Mouse (Mus musculus): ENCODE results near the gene Cd36. TPM values are rescaled to one million over a fixed set of nuclear protein-coding genes. Genes with fewer than 3 reads are reported as not detected.

The Cd36 gene
- polyA plus RNA-seq, 1 experiment from 2014 or later = 3.2 TPM

- no peaks in the 10 kb centered on the region for H3K4me1 ChIP-seq
- H3K36me3 ChIP-seq = no peaks in the 10 kb centered on the region
- H3K4me3 ChIP-seq = no peak overlapping the region
- H3K9ac ChIP-seq = no peak overlapping the region
- H3K27ac ChIP-seq = no peak overlapping the region
- no peaks in the 10 kb centered on the region for H3K27me3 ChIP-seq (replicated peaks)
- H3K4me2 ChIP-seq (replicated peaks) = no peak overlapping the region
- 83% methylated on average over 3 of the region's 3 CpGs for WGBS
- H3K9me3 ChIP-seq = no peaks in the 10 kb centered on the region
- ATAC-seq (ENCODE audit: low FRiP score, low read depth) = no peak
Observed at GRCm38 (mm10) chr5:17854127-17854923, 34.3 kb downstream of the Cd36 start.

- H3K9ac ChIP-seq = no peak overlapping the region
- no peaks in the 10 kb centered on the region for H3K27me3 ChIP-seq (replicated peaks)
- no peak overlapping the region for H3K4me3 ChIP-seq
- no peaks in the 10 kb centered on the region for H3K4me1 ChIP-seq
- no peak overlapping the region for H3K27ac ChIP-seq
- 86% methylated on average over 2 of the region's 2 CpGs for WGBS
- no peak for ATAC-seq (ENCODE audit: low FRiP score, low read depth)
- no peaks in the 10 kb centered on the region for H3K9me3 ChIP-seq
- no peaks in the 10 kb centered on the region for H3K36me3 ChIP-seq
- H3K4me2 ChIP-seq (replicated peaks) = no peak overlapping the region
Observed at GRCm38 (mm10) chr5:17850582-17850981, 38.0 kb downstream of the Cd36 start.

GRCm38 (mm10) chr5:17849582-17849981 lies 39.0 kb downstream of the Cd36 start:
- H3K4me1 ChIP-seq = no peaks in the 10 kb centered on the region
- no peak overlapping the region for H3K27ac ChIP-seq
- H3K9me3 ChIP-seq = no peaks in the 10 kb centered on the region
- H3K27me3 ChIP-seq (replicated peaks) = no peaks in the 10 kb centered on the region
- H3K36me3 ChIP-seq = no peaks in the 10 kb centered on the region
- H3K4me2 ChIP-seq (replicated peaks) = no peak overlapping the region
- ATAC-seq (ENCODE audit: low FRiP score, low read depth) = no peak
- H3K9ac ChIP-seq = no peak overlapping the region
- WGBS = 70% methylated on average over 1 of the region's 1 CpGs
- no peak overlapping the region for H3K4me3 ChIP-seq

- WGBS = 92% methylated on average over 2 of the region's 2 CpGs
- no peaks in the 10 kb centered on the region for H3K27me3 ChIP-seq (replicated peaks)
- H3K9ac ChIP-seq = no peak overlapping the region
- H3K27ac ChIP-seq = no peak overlapping the region
- no peaks in the 10 kb centered on the region for H3K9me3 ChIP-seq
- no peaks in the 10 kb centered on the region for H3K36me3 ChIP-seq
- no peak for ATAC-seq (ENCODE audit: low FRiP score, low read depth)
- H3K4me3 ChIP-seq = no peak overlapping the region
- no peaks in the 10 kb centered on the region for H3K4me1 ChIP-seq
- no peak overlapping the region for H3K4me2 ChIP-seq (replicated peaks)
Observed at GRCm38 (mm10) chr5:17848733-17849132, 39.9 kb downstream of the Cd36 start.

GRCm38 (mm10) chr5:17848267-17848666 lies 40.3 kb downstream of the Cd36 start:
- H3K9ac ChIP-seq = no peak overlapping the region
- no peaks in the 10 kb centered on the region for H3K36me3 ChIP-seq
- no peaks in the 10 kb centered on the region for H3K9me3 ChIP-seq
- H3K4me1 ChIP-seq = no peaks in the 10 kb centered on the region
- no peak overlapping the region for H3K4me3 ChIP-seq
- no peaks in the 10 kb centered on the region for H3K27me3 ChIP-seq (replicated peaks)
- ATAC-seq (ENCODE audit: low FRiP score, low read depth) = no peak
- no peak overlapping the region for H3K4me2 ChIP-seq (replicated peaks)
- H3K27ac ChIP-seq = no peak overlapping the region
- 96% methylated on average over 1 of the region's 1 CpGs for WGBS

GRCm38 (mm10) chr5:17843921-17844320 lies 44.7 kb downstream of the Cd36 start:
- Histone ChIP-seq H3K9ac (no peak overlapping the region), H3K27ac (no peak overlapping the region), H3K36me3 (no peaks in the 10 kb centered on the region), H3K27me3 (replicated peaks) (no peaks in the 10 kb centered on the region), H3K9me3 (no peaks in the 10 kb centered on the region), H3K4me2 (replicated peaks) (no peak overlapping the region), H3K4me3 (no peak overlapping the region), H3K4me1 (no peaks in the 10 kb centered on the region)
- 88% methylated on average over 3 of the region's 3 CpGs for WGBS
- no peak for ATAC-seq (ENCODE audit: low FRiP score, low read depth)

- no peaks in the 10 kb centered on the region for H3K36me3 ChIP-seq
- H3K4me3 ChIP-seq = no peak overlapping the region
- WGBS = 81% methylated on average over 5 of the region's 5 CpGs
Observed at GRCm38 (mm10) chr5:17843316-17843715, 45.3 kb downstream of the Cd36 start.

GRCm38 (mm10) chr5:17842111-17842729 lies 46.4 kb downstream of the Cd36 start:
- H3K4me2 ChIP-seq (replicated peaks) = no peak overlapping the region
- H3K27ac ChIP-seq = no peak overlapping the region
- H3K4me3 ChIP-seq = no peak overlapping the region
- H3K36me3 ChIP-seq = no peaks in the 10 kb centered on the region
- no peak overlapping the region for H3K9ac ChIP-seq
- H3K9me3 ChIP-seq = no peaks in the 10 kb centered on the region
- ATAC-seq (ENCODE audit: low FRiP score, low read depth) = no peak
- no peaks in the 10 kb centered on the region for H3K4me1 ChIP-seq
- no peaks in the 10 kb centered on the region for H3K27me3 ChIP-seq (replicated peaks)
- 87% methylated on average over 7 of the region's 7 CpGs for WGBS

More at GRCm38 (mm10) chr5:17843316-17843715, 45.3 kb downstream of the Cd36 start:
- no peak for ATAC-seq (ENCODE audit: low FRiP score, low read depth)
- H3K9me3 ChIP-seq = no peaks in the 10 kb centered on the region
- H3K9ac ChIP-seq = no peak overlapping the region
- H3K27me3 ChIP-seq (replicated peaks) = no peaks in the 10 kb centered on the region
- H3K27ac ChIP-seq = no peak overlapping the region
- H3K4me2 ChIP-seq (replicated peaks) = no peak overlapping the region
- H3K4me1 ChIP-seq = no peaks in the 10 kb centered on the region

GRCm38 (mm10) chr5:17839549-17839948 lies 49.1 kb downstream of the Cd36 start:
- Histone ChIP-seq H3K4me2 (replicated peaks) (no peak overlapping the region), H3K27ac (no peak overlapping the region), H3K4me1 (no peaks in the 10 kb centered on the region), H3K4me3 (no peak overlapping the region), H3K9me3 (no peaks in the 10 kb centered on the region), H3K27me3 (replicated peaks) (no peaks in the 10 kb centered on the region), H3K36me3 (no peaks in the 10 kb centered on the region), H3K9ac (no peak overlapping the region)
- 78% methylated on average over 2 of the region's 2 CpGs for WGBS
- ATAC-seq (ENCODE audit: low FRiP score, low read depth) = no peak

- no peak overlapping the region for H3K4me3 ChIP-seq
- H3K36me3 ChIP-seq = no peaks in the 10 kb centered on the region
- H3K9me3 ChIP-seq = no peaks in the 10 kb centered on the region
- no peaks in the 10 kb centered on the region for H3K27me3 ChIP-seq (replicated peaks)
- no peak for ATAC-seq (ENCODE audit: low FRiP score, low read depth)
- no peak overlapping the region for H3K27ac ChIP-seq
- no peak overlapping the region for H3K9ac ChIP-seq
- H3K4me2 ChIP-seq (replicated peaks) = no peak overlapping the region
- H3K4me1 ChIP-seq = no peaks in the 10 kb centered on the region
- 88% methylated on average over 4 of the region's 4 CpGs for WGBS
Observed at GRCm38 (mm10) chr5:17836408-17836807, 52.2 kb downstream of the Cd36 start.

- no peak overlapping the region for H3K9ac ChIP-seq
- no peak overlapping the region for H3K4me2 ChIP-seq (replicated peaks)
- no peaks in the 10 kb centered on the region for H3K27me3 ChIP-seq (replicated peaks)
- no peak overlapping the region for H3K27ac ChIP-seq
- WGBS = 20% methylated on average over 4 of the region's 4 CpGs
- H3K36me3 ChIP-seq = no peaks in the 10 kb centered on the region
- H3K4me1 ChIP-seq = no peaks in the 10 kb centered on the region
- no peaks in the 10 kb centered on the region for H3K9me3 ChIP-seq
- no peak for ATAC-seq (ENCODE audit: low FRiP score, low read depth)
- H3K4me3 ChIP-seq = no peak overlapping the region
Observed at GRCm38 (mm10) chr5:17835302-17836097, 53.1 kb downstream of the Cd36 start.

GRCm38 (mm10) chr5:17833797-17834196 lies 54.8 kb downstream of the Cd36 start:
- no peaks in the 10 kb centered on the region for H3K4me1 ChIP-seq
- H3K27me3 ChIP-seq (replicated peaks) = no peaks in the 10 kb centered on the region
- no peak for ATAC-seq (ENCODE audit: low FRiP score, low read depth)
- H3K9ac ChIP-seq = no peak overlapping the region
- H3K9me3 ChIP-seq = no peaks in the 10 kb centered on the region
- no peaks in the 10 kb centered on the region for H3K36me3 ChIP-seq
- H3K27ac ChIP-seq = no peak overlapping the region
- 97% methylated on average over 1 of the region's 1 CpGs for WGBS
- H3K4me3 ChIP-seq = no peak overlapping the region
- no peak overlapping the region for H3K4me2 ChIP-seq (replicated peaks)
